Mouse (Mus musculus) ES-CJ7 (cell line): Measurements from ENCODE around the gene Nfe2.

Experiments
- DNase-seq: peaks from one replicate; pipeline ENCODE4 v3.0.0; 2011; ENCODE audit warnings: low read depth, low spot score

The Nfe2 gene

GRCm38 (mm10) chr15:103216052-103216451 lies 42.2 kb downstream of the Nfe2 start:
- peak; percentile 64 for DNase-seq

GRCm38 (mm10) chr15:103214971-103215907 lies 43.0 kb downstream of the Nfe2 start:
- peak; percentile 97 for DNase-seq

GRCm38 (mm10) chr15:103214149-103214548 lies 44.1 kb downstream of the Nfe2 start:
- no peak for DNase-seq

- no peak for DNase-seq
These were observed 53.0 kb downstream of the Nfe2 start for GRCm38 (mm10) chr15:103205156-103205555.

- no peak for DNase-seq
These were observed 56.0 kb downstream of the Nfe2 start for GRCm38 (mm10) chr15:103202088-103202793.
